Mouse (Mus musculus) embryo, embryonic 10.5 days (tissue): ENCODE results near the gene Gtf3a.
"Not testable (repeated sequence)": the region's sequence is repeated elsewhere in the genome, so short reads cannot be mapped to it uniquely, and the experiment has no call there.

Experiments
- DNase-seq: peaks from one replicate; pipeline ENCODE4 v3.0.0-alpha.2; 2015; ENCODE audit warnings: low spot score

The Gtf3a gene

GRCm38 (mm10) chr5:146948508-146949088 lies at the start of gene Gtf3a:
TSS of gene Gtf3a (plus strand) at chr5:146948657.
- DNase-seq = peak; percentile 96

- DNase-seq = no peak
Measured at GRCm38 (mm10) chr5:146900331-146900730, 48.1 kb upstream of the Gtf3a start.

- no peak for DNase-seq
Measured at GRCm38 (mm10) chr5:146901501-146901900, 47.0 kb upstream of the Gtf3a start.

- DNase-seq = peak; percentile 87
Measured at GRCm38 (mm10) chr5:146904404-146904803, 44.1 kb upstream of the Gtf3a start.

DNA sequence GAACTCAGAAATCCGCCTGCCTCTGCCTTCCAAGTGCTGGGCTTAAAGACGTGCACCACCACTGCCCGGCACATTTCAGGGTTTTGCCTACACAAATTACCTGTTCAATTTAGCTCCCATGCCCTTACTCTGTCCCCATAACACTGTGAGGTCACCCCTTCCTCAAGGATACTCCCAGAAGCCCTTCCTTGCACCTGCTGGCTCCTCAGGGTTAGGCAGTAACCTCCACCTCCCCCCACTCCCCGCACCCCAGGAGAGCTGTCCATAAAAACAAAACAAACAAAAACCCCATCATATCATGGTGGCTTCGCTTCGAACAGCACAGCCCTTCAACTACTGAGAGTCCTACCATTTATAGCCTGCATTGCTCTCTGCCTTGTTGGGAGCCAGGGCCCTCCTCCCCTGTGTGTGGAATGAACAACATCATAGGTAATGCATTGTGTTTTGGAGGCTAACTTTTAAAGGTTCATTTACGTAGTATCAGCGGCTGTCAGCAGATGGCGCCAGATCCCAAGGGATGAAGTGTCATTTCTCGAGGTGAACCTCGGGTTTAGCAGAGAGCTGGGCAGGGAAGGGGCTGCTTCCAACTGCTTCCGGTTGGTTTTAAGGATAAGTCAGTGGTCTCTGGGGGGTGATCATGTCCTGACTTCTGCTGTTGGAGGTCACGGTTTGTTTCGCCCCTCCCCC lies 42.8 kb upstream of the Gtf3a start:
- DNase-seq = peak; percentile 92

DNA sequence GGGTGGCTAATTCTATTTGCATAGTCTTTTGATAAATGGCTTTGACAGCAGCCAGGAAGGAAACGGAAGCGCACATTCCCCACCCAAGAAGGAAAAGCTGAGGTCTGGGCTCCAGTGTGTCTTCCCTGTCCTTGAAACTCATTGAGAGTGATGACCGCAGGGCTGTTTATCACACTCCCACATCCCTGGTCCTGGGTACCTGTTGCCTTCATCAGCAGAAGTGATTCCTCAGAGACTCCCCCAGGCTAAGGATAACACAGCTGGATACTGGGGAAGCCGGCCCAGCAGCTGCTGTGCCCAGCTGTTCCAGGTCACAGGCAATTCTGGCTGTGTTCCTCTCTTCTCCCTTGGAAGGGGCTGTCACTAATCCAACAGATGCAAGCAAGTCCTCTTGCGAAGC lies 40.9 kb upstream of the Gtf3a start:
- no peak for DNase-seq

DNA sequence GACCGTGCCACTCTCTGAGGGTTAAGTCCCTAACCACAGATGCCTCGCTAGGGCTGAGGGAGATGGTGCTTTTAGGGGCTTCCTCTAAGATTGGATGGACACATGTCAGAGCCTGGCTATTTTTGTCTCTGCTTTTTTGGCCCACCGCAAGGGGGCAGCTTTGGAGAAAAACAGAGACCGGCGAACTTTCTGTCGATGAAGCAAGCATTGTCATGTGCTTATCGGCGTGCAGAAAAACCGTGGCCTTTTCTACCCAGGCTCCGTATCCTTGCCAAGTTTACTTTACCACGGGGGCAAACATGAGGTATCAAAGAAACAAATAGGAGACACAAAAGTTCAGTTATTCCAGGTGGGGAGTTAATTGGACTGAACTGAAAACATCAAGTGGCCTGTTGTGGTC lies 39.8 kb upstream of the Gtf3a start:
- no peak for DNase-seq

DNA sequence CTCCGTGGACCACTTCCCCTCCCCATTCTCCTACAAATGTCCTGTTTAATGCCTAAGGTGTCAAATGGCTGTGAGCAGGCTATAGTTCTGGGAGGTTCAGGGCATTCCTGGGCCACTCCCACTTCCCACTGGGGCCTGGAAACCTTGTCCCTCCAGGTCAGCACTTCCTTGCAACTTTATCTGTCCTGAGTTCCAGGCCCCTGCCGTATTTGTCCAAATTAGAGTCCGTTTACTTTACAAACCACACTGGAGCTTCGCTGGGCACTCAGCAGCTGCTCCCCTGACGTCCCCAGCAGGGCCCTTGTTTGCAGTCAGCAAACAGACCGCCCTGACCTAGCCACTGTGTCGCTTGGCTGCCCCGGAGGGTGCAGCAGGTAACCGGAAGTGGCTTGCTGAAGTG lies 36.3 kb upstream of the Gtf3a start:
- DNase-seq = no peak

DNA sequence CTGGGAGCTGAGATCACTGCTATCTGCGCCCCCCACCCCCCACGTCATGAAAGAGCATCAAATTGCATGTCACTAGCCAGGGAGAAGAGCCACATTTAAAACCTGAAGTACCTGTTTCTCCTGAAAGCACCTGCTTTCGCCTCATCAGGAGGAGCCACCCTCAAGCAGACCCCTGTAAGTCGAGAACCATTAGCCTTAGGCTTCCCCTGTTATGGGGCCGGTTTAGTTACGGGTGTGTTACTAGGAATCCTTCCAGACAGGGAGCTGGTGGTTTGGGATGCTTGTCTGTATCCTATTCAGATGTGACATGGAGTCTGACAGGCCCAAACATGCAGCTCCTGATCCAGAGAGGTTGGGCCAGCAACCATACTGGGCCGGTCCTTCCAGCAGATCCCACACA lies 35.1 kb upstream of the Gtf3a start:
- no peak for DNase-seq

GRCm38 (mm10) chr5:146914088-146914766 lies 34.2 kb upstream of the Gtf3a start:
- peak; percentile 81 for DNase-seq

DNA sequence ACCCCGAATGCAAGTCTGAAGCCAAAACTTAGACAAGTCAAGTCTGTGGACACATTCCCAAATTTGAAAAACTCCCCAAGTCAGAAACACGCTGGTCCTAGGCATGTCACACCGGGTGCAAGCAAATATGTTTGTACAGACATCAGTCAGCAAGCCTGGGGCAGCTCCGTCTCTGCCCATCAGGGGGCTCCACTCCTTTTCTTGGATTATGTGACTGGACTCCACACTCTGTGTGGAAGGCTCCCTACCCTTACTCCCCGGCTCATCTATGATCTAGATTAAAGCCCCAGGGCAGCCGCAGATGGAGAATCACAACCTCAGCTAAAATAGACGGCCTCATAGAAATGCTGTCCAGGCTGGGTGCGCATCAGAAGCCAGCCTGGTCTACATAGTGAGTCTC lies 32.2 kb upstream of the Gtf3a start:
- no peak for DNase-seq

GRCm38 (mm10) chr5:146916806-146917205 lies 31.7 kb upstream of the Gtf3a start:
- DNase-seq = no peak

GRCm38 (mm10) chr5:146917357-146917756 lies 31.1 kb upstream of the Gtf3a start:
- not testable (repeated sequence) for DNase-seq

GRCm38 (mm10) chr5:146919874-146920273 lies 28.6 kb upstream of the Gtf3a start:
- peak; percentile 42 for DNase-seq

DNA sequence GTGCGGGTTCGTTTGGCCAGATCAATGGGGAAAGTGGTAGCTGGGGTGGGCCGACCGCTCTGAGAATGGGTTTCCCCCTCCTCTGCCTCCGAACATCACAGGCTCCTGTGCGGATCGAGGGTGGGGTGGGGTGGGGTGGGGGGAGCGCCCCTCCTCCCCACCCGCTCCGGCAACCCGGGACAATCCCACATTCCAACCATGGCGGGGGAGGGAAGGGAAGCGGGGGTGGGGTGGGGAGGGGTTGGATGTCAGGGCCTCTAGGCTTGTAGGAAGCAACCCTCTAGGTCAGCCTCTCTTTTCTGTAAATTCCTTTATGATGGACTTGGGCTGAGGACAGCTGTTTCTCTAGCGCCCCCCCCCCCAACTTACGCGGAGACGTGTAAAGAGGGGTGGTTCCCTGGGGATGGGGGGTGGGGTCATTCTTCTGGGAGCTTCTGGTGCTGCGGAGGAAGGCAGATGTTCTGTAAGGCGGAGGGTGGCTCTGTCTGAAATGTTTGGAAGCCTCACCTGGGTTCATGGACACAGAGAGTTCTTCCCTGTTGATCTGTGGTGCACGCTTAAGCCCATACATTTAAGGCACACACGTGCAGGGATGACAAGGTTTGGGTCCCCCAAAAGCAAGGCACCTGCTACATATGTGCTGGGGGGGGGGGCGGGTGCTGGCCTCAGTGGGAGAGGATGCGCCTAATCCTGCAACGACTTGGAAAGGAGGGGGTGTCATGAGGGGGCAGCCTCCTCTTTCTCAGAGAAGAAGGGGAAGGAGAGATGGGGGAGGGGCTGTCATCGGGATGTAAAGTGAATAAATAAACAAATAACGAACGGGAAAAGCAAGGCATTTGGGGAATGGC lies 27.9 kb upstream of the Gtf3a start:
- peak; percentile 30 for DNase-seq

DNA sequence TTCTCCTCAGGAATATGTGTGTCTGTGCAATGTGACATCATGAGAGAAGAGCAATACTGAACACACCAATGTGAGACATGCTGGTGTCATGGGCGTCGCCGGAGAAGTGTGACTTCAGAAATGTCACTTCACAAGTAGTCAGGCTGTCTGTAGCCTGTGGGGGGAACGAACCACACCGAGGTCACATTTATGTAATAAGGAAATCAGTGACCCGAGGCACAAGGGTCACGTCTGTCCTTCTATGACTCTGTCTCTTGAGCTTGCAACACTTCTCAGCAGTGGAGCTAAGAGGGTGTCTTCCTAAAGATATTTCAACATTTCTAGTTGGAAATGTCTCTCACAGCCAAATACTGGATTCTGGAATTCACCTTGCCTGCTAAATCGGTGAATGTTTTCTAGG lies 27.2 kb upstream of the Gtf3a start:
- DNase-seq = no peak

GRCm38 (mm10) chr5:146923547-146923946 lies 24.9 kb upstream of the Gtf3a start:
- DNase-seq = no peak

- DNase-seq = no peak
Measured at GRCm38 (mm10) chr5:146926673-146927072, 21.8 kb upstream of the Gtf3a start.

DNA sequence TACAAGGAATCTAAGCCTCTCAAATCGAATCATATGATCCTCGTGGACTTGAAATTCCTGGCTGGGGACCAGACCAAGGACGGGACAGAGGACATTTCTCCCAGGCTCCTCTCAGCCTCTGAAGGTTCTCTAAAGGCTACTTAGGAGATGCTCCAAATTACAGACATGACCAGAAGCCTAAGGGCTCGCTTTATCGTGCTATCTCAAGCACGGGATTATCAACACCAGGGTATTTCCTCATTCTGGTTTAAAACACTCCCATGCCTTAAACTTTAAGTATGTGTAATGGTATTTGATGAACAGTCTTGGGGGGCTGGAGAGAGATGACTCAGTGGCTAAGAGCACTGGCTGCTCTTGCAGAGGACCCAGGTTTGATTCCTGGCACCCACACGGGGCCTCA lies 17.0 kb upstream of the Gtf3a start:
- DNase-seq = no peak

GRCm38 (mm10) chr5:146931904-146932553 lies 16.4 kb upstream of the Gtf3a start:
- DNase-seq = no peak

- DNase-seq = no peak
Measured at GRCm38 (mm10) chr5:146933466-146933865, 15.0 kb upstream of the Gtf3a start.
